Mouse (Mus musculus) adrenal gland, adult (tissue): ENCODE results near the gene Aldh16a1.
"Not testable (repeated sequence)": the region's sequence is repeated elsewhere in the genome, so short reads cannot be mapped to it uniquely, and the experiment has no call there.

Experiments used
- DNase-seq, 2 experiments: peaks; one replicate each; pipeline ENCODE4 v3.0.0; 2022 to 2023; ENCODE audit warnings: low spot score in 1 of 2; ENCODE audit not compliant: inconsistent age in 2 of 2

The Aldh16a1 gene

GRCm38 (mm10) chr7:45179469-45179868 is 25.1 kb upstream of the Aldh16a1 start, which contains the start of gene Gfy:
TSS of gene Gfy (minus strand) at chr7:45179569.
- DNase-seq = no peak

DNA sequence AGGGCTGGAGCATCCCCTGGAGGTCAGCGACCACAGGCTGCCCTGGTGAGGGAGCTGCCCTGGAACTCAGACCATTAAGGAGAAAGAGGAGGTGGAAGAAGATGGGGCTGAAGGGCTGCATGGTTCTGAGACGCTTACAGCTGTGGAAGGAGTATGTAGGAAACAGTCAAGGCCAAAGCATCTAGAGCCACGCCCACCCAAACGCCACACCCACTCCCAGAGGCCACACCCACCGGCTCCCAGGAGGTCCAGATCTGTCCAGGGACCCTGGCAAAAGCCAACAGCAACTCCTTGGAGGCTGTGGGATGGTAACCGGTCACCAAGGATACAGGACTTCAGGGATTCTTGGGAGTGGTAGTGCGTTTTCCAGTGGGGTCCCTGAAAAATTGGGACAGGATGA is 24.2 kb upstream of the Aldh16a1 start:
- DNase-seq = no peak

DNA sequence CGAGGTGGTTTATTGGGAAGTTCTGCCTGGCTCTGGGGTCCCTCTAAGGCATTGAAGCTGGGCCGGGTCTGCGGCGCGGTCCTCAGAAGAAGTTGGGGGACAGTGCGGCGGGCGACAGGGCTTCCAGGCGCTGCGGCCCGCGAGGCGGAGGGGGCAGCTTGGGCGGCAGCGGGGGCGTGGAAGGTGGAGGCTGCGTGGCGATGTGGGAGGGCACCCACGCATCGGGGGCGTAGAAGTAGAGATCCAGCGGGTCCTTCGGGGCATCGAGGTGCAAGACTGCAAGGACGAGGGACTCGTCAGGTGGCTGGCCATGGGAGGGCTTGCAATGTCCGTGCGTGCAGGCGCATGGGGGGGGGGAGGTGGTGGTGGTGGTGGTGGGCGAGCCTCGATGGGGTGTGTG is 22.0 kb upstream of the Aldh16a1 start:
- DNase-seq = no peak

GRCm38 (mm10) chr7:45175929-45176328 is 21.5 kb upstream of the Aldh16a1 start:
- no peak for DNase-seq

- no peak for DNase-seq
These were observed 21.0 kb upstream of the Aldh16a1 start for GRCm38 (mm10) chr7:45175398-45175797.

- no peak for DNase-seq
These were observed 20.3 kb upstream of the Aldh16a1 start for GRCm38 (mm10) chr7:45174567-45175280.

GRCm38 (mm10) chr7:45173772-45174171 is 19.4 kb upstream of the Aldh16a1 start:
- not testable (repeated sequence) for DNase-seq

DNA sequence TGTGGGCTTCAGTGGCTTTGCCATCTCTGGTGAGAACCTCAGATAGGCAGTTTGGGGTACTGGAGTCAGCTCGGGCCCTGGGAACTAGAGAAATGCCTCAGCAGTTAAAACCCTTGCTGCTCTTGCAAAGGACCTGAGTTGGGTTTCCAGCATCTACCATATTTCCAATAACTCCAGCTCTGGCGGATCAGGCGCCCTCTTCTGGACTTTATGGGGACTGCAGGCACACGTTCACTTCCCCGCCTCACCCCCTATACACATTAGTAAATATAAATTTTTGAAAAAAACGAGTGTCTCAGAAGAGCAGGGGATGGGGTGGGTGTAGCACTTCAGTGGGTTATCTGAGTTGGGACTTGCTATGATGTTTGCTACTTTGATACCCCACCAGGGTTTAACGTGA is 18.6 kb upstream of the Aldh16a1 start:
- DNase-seq = no peak

- DNase-seq = no peak
These were observed 15.1 kb upstream of the Aldh16a1 start for GRCm38 (mm10) chr7:45169495-45169894.

DNA sequence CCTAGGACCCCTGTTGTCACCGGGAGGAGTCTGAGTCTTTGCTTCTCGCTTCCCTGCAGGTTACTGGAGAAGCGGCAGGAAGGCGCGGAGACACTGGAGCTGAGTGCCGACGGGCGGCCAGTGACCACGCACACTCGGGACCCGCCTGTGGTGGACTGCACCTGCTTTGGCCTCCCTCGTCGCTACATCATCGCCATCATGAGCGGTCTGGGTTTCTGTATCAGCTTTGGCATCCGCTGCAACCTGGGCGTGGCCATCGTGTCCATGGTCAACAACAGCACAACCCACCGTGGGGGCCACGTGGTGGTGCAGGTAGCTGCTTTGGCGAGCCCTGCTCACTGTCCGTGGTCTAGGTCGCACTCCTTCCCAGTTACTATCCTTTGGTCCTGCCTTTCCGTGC is 14.3 kb upstream of the Aldh16a1 start:
- no peak for DNase-seq

DNA sequence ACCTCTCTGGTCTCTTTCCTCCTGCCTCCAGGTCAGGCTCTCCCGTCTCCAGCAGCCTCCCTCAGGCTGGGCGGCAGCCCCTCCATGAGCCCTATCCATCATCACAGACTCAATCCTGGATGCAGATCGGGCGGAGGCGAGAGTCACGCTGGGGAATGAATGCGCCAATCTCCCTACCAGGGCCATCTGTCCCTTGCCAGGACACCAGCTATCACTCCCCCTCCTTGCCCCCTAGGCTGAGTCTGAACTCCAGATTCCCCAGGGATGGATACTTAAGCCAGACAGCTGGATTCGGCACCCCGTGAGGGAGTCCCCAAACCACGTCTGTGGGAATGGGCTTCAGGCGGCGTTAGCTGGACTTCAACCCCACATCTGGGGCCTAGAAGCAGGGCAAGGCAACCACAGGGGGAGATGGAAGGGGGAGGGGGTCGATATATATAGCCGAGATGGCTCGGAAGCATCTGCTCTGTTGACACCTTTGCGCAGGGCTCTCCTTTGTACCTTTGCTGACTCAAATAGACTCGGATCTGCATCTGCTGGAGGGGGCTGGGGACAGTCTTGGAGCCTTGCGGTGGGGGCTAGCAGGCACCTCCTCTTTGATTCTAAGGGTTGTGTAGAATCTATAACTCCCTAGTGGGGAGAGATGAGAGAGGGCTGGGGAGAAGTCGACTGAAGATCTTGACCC is 13.5 kb upstream of the Aldh16a1 start:
- no peak for DNase-seq

DNA sequence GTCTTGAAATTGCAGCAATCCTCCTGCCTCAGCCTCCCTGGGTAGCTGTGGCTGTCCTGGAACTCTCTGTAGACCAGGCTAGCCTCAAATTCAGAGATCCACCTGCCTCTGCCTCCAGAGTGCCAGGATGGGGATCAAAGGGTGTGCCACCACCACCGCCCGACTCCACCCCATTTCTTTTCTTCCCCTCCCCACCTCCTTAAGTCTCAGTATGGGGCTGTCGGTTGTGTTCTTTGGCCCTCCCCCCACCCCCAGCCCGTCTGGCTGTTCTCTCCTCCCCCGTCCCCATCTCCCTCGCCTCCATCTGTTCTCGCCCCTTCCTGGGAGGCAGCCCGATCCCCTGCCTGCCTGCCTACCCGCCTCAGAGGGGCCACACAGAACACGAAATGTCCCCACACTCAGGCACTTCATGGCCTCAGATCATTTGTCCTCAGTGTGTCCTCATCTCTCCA is 12.6 kb upstream of the Aldh16a1 start:
- no peak for DNase-seq

DNA sequence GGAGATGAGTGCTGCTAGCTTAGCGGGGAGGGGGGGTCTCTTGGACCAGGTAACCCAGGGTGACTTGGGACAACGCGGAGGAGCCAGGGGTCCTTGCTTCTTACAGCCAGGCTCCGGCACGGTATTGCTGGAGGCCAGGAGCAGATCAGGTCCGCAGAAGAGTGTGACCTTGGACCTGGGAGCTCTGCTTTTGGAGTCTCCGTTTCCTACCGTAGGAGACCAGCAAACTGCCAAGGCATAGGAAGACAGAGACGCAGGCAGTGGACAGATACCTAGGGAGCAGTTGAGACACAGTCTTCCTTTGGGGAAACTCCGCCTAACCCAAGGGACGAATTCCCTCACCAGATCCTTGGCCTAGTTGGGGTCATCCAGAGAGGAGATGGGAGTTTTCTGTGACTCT is 11.3 kb upstream of the Aldh16a1 start:
- DNase-seq = no peak

DNA sequence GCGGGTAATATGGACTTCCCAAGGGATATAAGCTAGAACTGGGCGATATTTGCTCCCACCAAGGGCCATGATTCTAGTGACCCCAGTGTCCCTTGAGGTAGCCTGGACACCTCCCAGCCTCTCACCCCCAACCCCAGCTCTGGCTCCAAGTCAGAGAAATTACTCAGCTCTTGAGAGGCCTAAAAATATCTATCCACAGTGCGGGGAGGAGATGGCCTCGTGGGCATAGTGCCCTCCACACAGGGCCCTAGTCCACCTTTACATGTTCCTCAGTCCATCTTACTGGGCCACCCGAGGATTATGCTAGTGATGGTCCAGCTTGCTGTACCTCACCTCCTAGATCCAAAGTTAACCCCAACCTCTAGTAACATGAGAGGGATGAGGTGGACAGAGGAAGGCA is 10.4 kb upstream of the Aldh16a1 start:
- DNase-seq = no peak

DNA sequence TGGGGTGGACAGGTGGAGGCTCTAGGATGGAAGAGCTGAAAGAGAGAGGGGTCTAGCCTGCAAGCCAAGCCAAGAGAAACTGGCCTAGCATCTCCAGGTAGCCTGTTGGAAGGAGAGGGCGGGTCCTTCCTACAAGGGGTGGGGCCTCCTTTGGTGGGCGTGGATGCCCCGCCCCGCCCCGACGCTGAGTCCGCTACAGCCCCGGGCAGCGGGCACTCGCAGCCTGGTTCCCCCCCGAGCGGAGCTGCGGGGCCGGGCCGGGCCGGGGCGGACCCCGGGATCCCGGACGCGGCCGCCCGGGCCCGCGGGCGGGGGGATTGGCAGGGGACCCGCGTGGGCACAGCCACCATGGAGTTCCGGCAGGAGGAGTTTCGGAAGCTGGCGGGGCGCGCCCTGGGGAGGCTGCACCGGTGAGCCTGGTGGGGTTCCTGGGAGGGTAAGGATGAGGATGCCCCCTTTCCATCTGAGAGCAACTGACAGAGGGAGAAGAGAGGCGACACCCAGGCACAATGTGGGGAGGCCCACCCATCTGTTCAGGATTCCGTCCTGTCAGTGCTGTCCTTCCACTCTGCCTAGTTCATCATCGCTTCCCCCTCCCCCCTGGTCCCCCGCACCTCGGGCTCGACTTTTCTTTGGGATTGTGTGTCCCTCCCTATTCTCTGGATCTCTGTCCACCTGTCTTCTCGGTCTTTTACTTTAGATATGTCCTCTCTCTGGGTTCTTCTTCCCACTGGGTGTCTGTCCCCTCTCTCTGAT is 9.5 kb upstream of the Aldh16a1 start, which contains the start of gene Slc17a7:
Slc17a7 (plus strand) TSS at position 215 of the 756 bp plus-strand sequence.
- peak; percentile 51 to 69 for DNase-seq

DNA sequence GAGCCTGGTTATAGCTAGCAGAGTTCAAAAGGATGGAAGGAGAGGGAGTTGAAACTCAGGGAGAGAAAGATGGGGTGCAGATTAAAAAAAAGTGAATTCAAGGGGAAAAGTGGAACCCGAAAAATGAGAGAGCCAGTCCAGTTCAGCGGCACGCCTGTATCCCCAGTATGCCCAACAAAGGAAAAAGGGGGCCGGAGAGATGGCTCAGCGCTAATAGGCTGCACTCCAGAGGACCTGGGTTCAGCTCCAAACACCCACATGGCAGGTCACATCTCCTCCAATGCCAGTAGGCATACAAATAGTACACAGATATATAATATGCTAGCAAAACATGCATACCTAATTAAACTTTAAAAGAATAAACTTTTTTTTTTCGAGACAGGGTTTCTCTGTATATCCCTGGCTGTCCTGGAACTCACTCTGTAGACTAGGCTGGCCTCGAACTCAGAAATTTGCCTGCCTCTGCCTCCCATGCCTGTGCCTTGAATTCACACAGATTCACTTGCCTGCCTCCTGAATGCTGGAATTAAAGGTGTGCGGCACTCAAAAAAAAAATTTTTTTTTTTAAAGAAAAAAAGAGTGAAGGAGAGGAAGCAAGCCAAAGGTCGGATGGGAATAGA is 8.7 kb upstream of the Aldh16a1 start:
- peak in 1 of 2 experiments; percentile 30 for DNase-seq

DNA sequence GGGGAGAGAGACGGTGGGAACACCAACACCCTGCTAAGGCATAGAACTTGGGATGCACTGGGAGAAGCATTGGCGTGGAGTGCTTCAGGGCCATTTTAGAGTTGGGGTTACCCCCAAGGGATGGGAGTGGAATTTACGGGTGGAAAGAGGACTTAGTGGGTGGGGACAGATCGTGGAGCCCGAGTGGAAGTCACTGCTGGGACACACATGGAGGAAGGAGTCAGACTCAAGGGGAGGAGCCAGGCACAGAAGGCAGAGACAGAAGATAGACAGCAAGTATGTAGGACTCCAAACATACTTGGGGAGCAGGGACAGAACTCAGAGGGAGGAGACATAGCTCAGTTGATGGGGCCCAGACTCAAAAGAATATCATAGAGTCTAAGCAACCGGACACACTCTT is 8.2 kb upstream of the Aldh16a1 start:
- DNase-seq = no peak

DNA sequence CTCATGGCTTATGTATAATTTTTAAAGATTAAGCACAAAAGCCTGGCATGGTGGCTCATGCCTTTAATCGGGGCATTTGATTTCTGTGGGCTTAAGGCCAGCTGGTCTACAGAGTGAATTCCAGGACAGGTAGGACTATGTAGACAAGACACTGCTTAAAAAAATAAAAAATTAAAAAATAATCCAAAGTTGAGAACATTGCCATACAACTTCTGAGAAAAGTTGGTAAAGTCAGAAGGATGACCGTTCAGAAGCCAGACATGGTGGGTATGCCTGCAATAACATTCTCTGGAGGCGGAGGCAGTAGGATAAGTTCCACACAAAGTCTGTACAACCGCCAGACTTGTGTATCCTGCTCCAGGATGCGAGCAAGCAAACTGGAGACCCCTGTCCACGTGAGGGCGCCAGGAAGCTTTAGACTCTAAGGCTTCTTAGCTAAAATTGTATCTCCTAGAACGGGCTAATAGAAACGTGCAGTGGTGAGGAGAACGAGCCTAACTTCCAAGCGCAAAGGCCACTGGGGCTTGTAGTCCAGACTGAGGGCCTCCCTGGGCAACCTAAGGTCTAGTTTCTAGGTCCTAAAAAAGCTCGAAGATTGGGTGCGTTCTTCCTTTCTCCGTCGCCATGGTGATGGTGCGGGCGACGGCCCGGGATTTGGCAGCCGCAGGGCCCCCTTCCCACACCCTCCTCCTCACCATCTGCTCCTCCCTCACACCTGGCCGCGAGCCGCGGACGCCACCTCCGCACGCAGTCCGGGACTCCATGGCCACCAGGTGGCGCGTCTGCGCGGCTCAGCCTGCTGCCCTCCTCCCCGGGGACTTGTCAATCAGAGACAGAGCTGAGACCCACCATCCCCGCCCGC is 7.5 kb upstream of the Aldh16a1 start:
- peak; percentile 84 to 95 for DNase-seq

- DNase-seq = no peak
These were observed 6.5 kb upstream of the Aldh16a1 start for GRCm38 (mm10) chr7:45160866-45161265.

GRCm38 (mm10) chr7:45160316-45160800 is 6.0 kb upstream of the Aldh16a1 start:
- no peak for DNase-seq
